Mouse (Mus musculus) common myeloid progenitor, adult 5-6 weeks (primary cell): ENCODE results near the gene Gsdmc4. TPM values are rescaled to one million over a fixed set of nuclear protein-coding genes. Genes with fewer than 3 reads are reported as not detected.

Source experiments
- total RNA-seq: library from RNA; stranded (forward); fragments of 200-1000, 187-1606 nt; gene quantifications from 2 replicates; pipeline ENCODE4 v1.2.3, GENCODE M21; 2017

The Gsdmc4 gene
- total RNA-seq, 1 experiment from 2014 or later: not detected

Other genes with a start within 250 kb of the Gsdmc4 start
- gene Gsdmc2, start 67.1 kb downstream of the Gsdmc4 start, total RNA-seq: not detected in 2 replicates
- not detected in 2 replicates for gene Gsdmc3, start 33.7 kb downstream of the Gsdmc4 start, total RNA-seq
- 118 and 148 TPM in 2 replicates for gene Fam49b, start 148.2 kb upstream of the Gsdmc4 start, total RNA-seq